Mouse (Mus musculus) small intestine, adult 2 months (tissue): Measurements from ENCODE around the gene Gm5475.

Experiments used
- CTCF ChIP-seq: fragments of 200-500 bp; IDR thresholded peaks from 2 replicates; pipeline ENCODE4 v1.5.1; 2012; ENCODE audit warnings: low read depth, mild to moderate bottlenecking, control low read depth, inconsistent platforms, low read length, moderate library complexity, mixed read lengths; ENCODE audit not compliant: insufficient replicate concordance, insufficient read length; ENCODE audit errors: extremely low read depth
- POLR2A ChIP-seq: fragments of 200-500 bp; IDR thresholded peaks from 2 replicates; pipeline ENCODE4 v1.6.1; 2012; ENCODE audit warnings: low read depth, mild to moderate bottlenecking, control low read depth, inconsistent platforms, low read length, moderate library complexity

- no peak for TF ChIP-seq CTCF
- no peak for TF ChIP-seq POLR2A
These were observed 6.5 kb downstream of the Gm5475 start for GRCm38 (mm10) chr15:100428296-100428905.
